Mouse (Mus musculus): ENCODE measurements around the gene Vrk2.

Vrk2 gene

DNA sequence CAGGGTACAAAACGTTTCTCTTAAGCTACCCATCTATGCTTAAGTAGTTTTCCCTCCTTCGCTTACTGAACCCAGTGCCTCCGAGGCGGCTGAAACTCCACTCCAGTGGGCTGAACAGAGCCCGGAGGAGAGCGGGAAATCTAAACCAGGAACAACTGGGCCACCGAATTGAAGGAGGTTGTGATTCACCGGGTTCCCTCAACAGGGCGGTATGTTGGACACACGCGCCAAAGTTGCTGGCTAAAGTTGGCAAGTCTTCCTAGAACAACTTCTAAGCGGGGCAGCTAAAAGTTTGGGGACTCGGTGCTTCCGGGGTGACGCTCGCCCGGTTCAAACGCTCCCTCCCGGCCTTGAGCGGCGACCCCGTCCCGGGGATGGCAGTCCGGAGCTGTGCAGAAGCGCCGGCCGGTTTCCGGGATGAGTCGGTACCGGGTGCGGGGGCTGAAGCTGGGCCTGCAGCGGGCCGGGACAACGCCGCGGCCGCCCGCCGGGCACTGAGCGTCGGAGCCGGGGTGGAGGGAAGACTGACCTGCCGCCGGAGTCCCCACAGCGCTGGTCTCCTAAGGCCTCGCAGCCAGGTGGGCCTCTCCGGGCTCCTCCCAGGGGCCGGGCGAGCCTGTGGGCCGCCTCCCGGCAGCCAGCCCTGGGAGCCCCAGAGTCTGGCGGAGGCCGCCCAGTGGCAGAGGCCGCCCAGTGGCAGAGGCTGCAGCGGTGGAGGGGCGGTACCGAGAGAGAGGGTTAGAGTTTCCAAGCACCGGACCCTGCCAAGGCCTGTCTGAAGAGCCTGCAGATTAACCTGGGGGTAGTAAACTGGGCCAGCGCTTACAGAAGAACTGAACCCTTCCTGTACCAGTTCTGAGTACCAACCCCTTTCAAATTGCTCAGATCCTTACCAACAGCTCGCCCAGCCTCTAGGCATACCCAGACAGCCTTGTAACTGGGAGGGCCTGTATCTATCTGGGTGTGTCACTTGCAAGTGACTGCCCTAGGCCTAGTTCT is at the start of gene Vrk2, which contains the start of gene Gm6899:
Gene Vrk2, minus strand, starts transcription at position 939 of the 999 bp plus-strand sequence.
Gene Gm6899, plus strand, starts transcription at position 181 of the 999 bp plus-strand sequence.
- DNase-seq (ENCODE audit: low read depth), result peak; percentile 70

GRCm38 (mm10) chr11:26642141-26642540 is 48.3 kb upstream of the Vrk2 start:
- DNase-seq (ENCODE audit: low read depth), result no peak

- DNase-seq (ENCODE audit: low read depth), result peak; percentile 65
Observed at GRCm38 (mm10) chr11:26640314-26640785, 46.6 kb upstream of the Vrk2 start.

DNA sequence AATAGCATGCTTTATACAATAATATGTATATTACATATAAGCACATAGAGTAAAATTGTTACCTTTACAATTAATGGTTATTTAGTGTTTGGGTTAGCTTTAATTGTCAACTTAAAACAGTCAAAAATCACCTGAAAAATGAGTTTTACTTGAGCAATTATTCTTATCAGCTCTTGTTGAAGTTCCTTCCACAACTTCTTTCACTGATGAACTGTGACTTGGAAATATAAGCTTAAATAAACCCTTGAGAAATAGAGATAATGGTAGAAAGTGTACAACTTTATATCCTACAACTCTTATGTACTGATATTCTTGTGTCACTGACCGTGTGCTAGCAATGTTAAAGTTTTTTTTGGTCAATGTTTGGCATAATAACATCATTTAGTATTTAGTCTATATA is 42.4 kb upstream of the Vrk2 start:
- DNase-seq (ENCODE audit: low read depth), result no peak

GRCm38 (mm10) chr11:26622727-26623126 is 28.9 kb upstream of the Vrk2 start:
- DNase-seq (ENCODE audit: low read depth), result no peak

DNA sequence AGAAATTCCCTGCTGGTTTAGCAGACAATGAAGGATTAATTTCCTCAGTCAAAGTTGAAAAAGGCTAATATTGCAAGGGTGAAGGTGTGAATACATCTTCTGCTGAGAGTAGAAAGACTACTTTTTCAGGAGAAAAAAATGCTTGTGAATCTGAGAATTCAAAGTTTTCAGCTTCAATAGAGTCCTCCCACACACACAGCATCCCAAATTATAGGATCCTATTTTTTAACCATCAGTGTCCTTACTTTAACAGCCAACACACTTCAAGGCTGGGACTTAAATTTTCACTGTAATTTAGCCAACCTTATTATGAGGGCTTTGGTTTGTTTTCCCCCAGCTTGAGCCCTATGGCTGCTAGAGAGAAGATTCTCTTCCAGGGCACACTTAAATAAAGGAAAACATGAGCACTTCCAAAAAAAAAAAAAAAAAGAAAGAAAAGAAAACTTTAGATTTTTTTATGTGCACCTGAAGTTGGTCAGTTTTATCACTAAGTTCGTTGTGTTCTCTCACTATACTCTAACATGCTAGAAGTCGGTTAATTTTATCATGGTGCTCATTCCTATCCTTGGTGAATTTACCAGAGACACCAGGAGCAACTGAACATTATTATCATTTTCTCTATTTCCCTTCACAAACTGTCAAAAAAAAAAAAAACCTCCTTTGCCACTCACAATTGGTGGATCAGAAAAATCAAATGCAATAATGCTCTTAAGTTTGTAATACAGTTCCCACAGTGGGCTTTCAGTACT is 24.9 kb upstream of the Vrk2 start:
- DNase-seq (ENCODE audit: low read depth), result no peak

- DNase-seq (ENCODE audit: low read depth), result no peak
Observed at GRCm38 (mm10) chr11:26608795-26609194, 15.0 kb upstream of the Vrk2 start.

GRCm38 (mm10) chr11:26604061-26604655 is 10.4 kb upstream of the Vrk2 start:
- DNase-seq (ENCODE audit: low read depth), result no peak

- DNase-seq (ENCODE audit: low read depth), result no peak
Observed at GRCm38 (mm10) chr11:26601571-26602175, 7.9 kb upstream of the Vrk2 start.

- no peak for DNase-seq (ENCODE audit: low read depth)
Observed at GRCm38 (mm10) chr11:26600692-26601091, 6.9 kb upstream of the Vrk2 start.

- DNase-seq (ENCODE audit: low read depth), result no peak
Observed at GRCm38 (mm10) chr11:26598876-26599275, 5.1 kb upstream of the Vrk2 start.

DNA sequence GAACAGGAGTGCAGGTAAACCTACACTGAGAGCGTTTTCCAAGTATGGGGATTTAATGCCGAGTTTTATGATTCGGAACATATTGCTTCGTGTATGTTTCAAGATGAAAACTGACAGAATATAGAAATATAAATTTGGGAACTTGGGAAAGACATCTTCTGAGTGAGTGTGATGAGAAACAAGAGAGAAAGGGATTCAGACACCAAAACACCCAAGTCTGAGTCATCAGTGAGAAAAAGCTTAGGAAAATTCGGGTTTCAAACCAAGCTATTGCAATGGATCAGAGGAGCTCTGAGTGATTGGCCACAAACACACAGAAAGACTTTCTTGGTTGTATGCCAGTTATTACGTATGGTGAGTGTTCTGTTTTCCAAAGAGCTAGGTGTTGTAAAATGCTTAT is 4.0 kb upstream of the Vrk2 start:
- no peak for DNase-seq (ENCODE audit: low read depth)

DNA sequence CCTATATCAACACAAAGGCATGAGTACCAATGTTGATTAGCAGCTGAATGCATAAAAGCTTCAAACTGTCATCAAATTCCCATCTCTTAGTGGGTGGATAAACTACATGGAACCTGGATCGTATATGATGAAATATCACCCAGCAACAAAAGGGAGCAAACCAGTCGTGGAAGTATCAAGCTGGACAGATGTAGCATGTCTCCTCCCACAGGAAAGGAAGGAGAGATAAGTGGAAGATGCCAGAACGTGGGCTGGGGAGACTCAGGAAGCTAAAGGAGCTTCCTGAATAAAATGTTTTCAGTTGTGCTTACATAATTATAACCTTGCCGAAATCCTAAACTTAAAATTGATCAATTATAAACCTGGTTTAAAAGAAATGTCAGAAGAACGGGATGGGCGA is 3.3 kb upstream of the Vrk2 start:
- DNase-seq (ENCODE audit: low read depth), result no peak

- no peak for DNase-seq (ENCODE audit: low read depth)
Observed at GRCm38 (mm10) chr11:26596186-26596585, 2.4 kb upstream of the Vrk2 start.

GRCm38 (mm10) chr11:26594487-26594886 is 688 bp upstream of the Vrk2 start:
- DNase-seq (ENCODE audit: low read depth), result no peak

DNA sequence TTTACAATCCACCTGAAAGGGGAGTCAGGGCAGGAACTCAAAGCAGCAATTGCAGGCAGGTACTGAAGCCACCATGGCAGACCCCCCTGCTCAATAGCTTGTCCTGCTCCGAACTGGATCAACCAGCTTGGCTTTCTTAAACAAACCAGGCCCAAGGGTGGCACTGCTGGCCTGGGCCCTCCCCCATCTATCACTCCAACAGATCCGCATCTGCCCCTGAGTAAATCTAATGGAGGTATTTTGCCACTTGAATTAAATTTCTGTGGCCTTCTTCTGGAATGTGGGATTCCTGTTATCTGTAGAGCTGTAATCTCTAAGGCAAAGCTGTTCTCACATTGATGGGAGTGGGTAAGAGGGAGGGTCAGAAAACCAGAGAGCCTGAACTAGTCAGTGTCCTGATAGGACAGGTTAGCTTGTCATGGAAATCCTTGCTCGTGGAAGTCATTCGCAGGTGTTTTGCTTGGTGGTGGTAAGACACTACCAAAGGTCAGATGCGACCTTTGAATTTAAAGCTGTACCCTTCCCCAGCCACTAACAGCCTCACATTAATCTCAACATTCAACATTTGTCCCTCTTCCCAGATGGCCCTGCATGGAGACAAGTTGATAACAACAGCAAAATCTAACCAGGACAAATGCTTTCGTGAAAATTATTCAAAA is 1.3 kb downstream of the Vrk2 start:
- DNase-seq (ENCODE audit: low read depth), result no peak

DNA sequence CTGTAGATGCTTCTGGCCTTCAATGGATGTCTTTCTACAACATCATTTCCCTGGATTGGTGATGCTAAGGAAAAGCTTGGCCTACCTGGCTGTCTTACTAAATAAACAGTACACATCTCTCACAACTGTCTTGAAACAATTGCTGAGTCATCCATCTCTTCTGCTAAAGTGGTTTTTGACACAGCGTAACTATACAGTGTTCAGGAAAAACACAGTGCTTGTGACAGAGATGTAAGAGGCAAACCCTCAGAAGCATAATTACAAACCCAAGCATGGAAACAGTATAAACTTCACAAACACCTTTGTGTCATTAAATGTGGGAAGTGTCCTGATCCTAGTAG is 6.6 kb downstream of the Vrk2 start:
- no peak for DNase-seq (ENCODE audit: low read depth)

DNA sequence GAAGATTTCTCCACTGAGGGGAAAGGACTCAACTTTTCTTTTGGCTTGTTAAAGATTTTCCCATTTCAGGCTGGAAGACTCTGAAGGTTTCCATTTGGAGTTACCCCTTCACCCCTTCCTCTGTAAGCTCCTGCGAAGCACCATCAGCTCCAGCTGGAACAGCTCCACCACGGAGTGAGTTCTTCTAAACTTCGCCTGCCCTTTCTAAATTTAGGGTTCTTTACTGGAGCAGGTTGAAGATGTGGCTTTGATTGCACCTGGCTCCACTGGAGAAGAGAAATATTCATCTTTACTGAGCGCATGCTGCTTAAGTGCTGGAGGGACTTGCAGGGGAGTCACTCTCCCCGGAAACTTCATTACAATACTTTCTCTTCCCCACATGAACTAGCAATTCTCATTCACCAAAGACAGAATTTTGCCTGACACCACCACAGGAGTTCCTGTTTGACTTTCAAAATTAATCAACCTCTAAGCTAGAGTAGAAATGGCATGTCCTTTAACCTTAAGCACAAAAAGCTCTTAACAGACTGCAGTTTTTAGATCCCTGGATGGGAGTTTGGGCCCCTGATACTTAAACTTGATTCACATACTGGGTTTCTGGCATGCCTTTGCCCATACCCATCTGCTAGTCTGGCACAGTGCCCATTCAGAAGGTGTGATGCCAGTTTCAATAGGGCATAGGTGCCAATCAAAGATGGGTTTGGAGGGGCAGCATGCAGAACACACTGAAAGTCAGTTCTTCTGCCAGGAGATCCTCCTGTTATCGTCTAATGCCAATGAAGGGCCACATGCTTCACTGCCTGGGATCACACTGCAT is 7.2 kb downstream of the Vrk2 start:
- no peak for DNase-seq (ENCODE audit: low read depth)

DNA sequence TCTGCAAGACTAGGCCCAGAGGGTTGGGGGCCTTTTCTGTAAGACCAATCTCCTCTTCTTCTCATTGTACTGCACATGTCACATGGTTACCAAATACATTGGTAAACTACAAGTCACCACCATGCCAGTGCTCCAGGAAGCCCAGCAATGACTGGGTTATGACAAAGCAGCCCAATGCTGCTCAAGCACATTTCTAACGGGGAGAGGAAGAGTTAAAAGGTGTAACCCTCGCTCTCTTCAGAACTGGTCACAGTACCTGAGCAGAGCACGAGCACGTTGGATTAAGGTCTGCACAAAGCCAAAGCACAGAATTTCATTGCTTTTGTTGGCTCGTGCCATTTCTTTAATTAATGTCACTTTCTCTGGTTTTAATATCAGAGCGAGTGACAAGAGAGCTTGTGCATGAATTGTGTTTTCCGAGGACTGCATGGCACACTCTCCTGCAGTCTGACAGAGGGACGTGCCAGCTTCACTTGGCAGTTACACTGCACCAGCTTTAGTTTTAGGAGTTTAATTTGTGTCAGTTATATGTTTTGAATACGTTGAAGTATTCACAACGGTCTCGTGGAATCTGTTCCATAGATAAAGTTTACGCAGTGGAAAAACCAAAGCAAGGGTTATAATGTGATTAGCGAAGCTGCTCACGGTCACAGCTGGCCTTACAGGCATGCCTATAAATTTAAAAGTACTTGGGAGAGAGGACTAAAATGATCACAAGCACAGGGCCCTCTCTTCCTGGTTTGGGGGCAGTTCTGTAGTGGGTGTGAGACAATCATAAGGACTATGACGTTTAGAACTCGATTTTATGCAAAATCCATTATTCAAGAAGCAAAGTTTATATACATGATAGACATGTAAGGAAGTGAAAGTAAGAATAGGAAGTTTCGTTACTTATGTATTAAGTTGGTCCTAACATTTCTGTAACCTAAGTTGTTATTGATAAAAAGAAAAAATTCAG is 8.1 kb downstream of the Vrk2 start:
- no peak for DNase-seq (ENCODE audit: low read depth)

Data from c-Kit-positive CD71-negative TER-119-negative erythroid progenitor cells, embryonic 14.5 days (primary cell).